Mouse (Mus musculus): ENCODE measurements around the gene Scfd2. TPM values are rescaled to one million over a fixed set of nuclear protein-coding genes. Genes with fewer than 3 reads are reported as not detected.

The Scfd2 gene
- polyA plus RNA-seq, 1 experiment from 2014 or later: 20.1 TPM

- Histone ChIP-seq H3K4me2 (ENCODE audit: low read length) (no peak overlapping the region), H3K9me3 (ENCODE audit: control insufficient read depth, low read length) (no peaks in the 10 kb centered on the region), H3K27ac (ENCODE audit: low read depth, low read length) (no peak overlapping the region), H3K4me3 (ENCODE audit: low read length) (no peak overlapping the region), H3K4me1 (ENCODE audit: control insufficient read depth, insufficient read depth, low read depth, low read length) (no peaks in the 10 kb centered on the region; the same call in 1 of the 2 replicates), H3K36me3 (ENCODE audit: control insufficient read depth, insufficient read depth, low read length) (no peaks in the 10 kb centered on the region), H3K27me3 (replicated peaks; ENCODE audit: control insufficient read depth, insufficient read depth, low read length) (no peaks in the 10 kb centered on the region), H3K9ac (ENCODE audit: low read depth, low read length) (no peak overlapping the region)
- ATAC-seq: no peak
- 56% methylated on average over 3 of the region's 3 CpGs for WGBS
Measured at GRCm38 (mm10) chr5:74242654-74243053, 288.9 kb downstream of the Scfd2 start.

- no peaks in the 10 kb centered on the region for H3K4me1 ChIP-seq (ENCODE audit: control insufficient read depth, insufficient read depth, low read depth, low read length)
- ATAC-seq: no peak
- no peak overlapping the region for H3K27ac ChIP-seq (ENCODE audit: low read depth, low read length)
- no peak overlapping the region for H3K9ac ChIP-seq (ENCODE audit: low read depth, low read length)
- no peaks in the 10 kb centered on the region for H3K9me3 ChIP-seq (ENCODE audit: control insufficient read depth, low read length)
- H3K27me3 ChIP-seq (replicated peaks; ENCODE audit: control insufficient read depth, insufficient read depth, low read length): no peaks in the 10 kb centered on the region
- no peak overlapping the region for H3K4me3 ChIP-seq (ENCODE audit: low read length)
- no peaks in the 10 kb centered on the region for H3K36me3 ChIP-seq (ENCODE audit: control insufficient read depth, insufficient read depth, low read length)
- H3K4me2 ChIP-seq (ENCODE audit: low read length): no peak overlapping the region
- WGBS: 56% methylated on average over 13 of the region's 13 CpGs
Measured at GRCm38 (mm10) chr5:74240926-74241680, 290.5 kb downstream of the Scfd2 start.

- WGBS: 79% methylated on average over 8 of the region's 8 CpGs
- Histone ChIP-seq H3K4me3 (ENCODE audit: low read length) (no peak overlapping the region), H3K4me1 (ENCODE audit: control insufficient read depth, insufficient read depth, low read depth, low read length) (no peaks in the 10 kb centered on the region), H3K36me3 (ENCODE audit: control insufficient read depth, insufficient read depth, low read length) (no peaks in the 10 kb centered on the region), H3K27ac (ENCODE audit: low read depth, low read length) (no peak overlapping the region), H3K27me3 (replicated peaks; ENCODE audit: control insufficient read depth, insufficient read depth, low read length) (no peaks in the 10 kb centered on the region), H3K9me3 (ENCODE audit: control insufficient read depth, low read length) (no peaks in the 10 kb centered on the region), H3K4me2 (ENCODE audit: low read length) (no peak overlapping the region), H3K9ac (ENCODE audit: low read depth, low read length) (no peak overlapping the region)
- no peak for ATAC-seq
Measured at GRCm38 (mm10) chr5:74240298-74240697, 291.3 kb downstream of the Scfd2 start.

- Histone ChIP-seq H3K27ac (ENCODE audit: low read depth, low read length) (no peak overlapping the region), H3K36me3 (ENCODE audit: control insufficient read depth, insufficient read depth, low read length) (no peaks in the 10 kb centered on the region), H3K4me1 (ENCODE audit: control insufficient read depth, insufficient read depth, low read depth, low read length) (no peaks in the 10 kb centered on the region), H3K9ac (ENCODE audit: low read depth, low read length) (no peak overlapping the region), H3K27me3 (replicated peaks; ENCODE audit: control insufficient read depth, insufficient read depth, low read length) (no peaks in the 10 kb centered on the region), H3K4me2 (ENCODE audit: low read length) (no peak overlapping the region), H3K4me3 (ENCODE audit: low read length) (no peak overlapping the region), H3K9me3 (ENCODE audit: control insufficient read depth, low read length) (no peaks in the 10 kb centered on the region)
- WGBS: 82% methylated on average over 1 of the region's 1 CpGs
- no peak for ATAC-seq
Measured at GRCm38 (mm10) chr5:74239369-74239768, 292.2 kb downstream of the Scfd2 start.

- no peaks in the 10 kb centered on the region for H3K9me3 ChIP-seq (ENCODE audit: control insufficient read depth, low read length)
- no peak overlapping the region for H3K4me3 ChIP-seq (ENCODE audit: low read length)
- H3K4me1 ChIP-seq (ENCODE audit: control insufficient read depth, insufficient read depth, low read depth, low read length): peaks cover 5% of the 10 kb centered on the region; the same call in 1 of the 2 replicates
- H3K4me2 ChIP-seq (ENCODE audit: low read length): no peak overlapping the region
- no peaks in the 10 kb centered on the region for H3K36me3 ChIP-seq (ENCODE audit: control insufficient read depth, insufficient read depth, low read length)
- H3K9ac ChIP-seq (ENCODE audit: low read depth, low read length): no peak overlapping the region
- no peaks in the 10 kb centered on the region for H3K27me3 ChIP-seq (replicated peaks; ENCODE audit: control insufficient read depth, insufficient read depth, low read length)
- ATAC-seq: no peak
- no peak overlapping the region for H3K27ac ChIP-seq (ENCODE audit: low read depth, low read length)
- 95% methylated on average over 7 of the region's 7 CpGs for WGBS
Measured at GRCm38 (mm10) chr5:74233808-74234207, 297.8 kb downstream of the Scfd2 start.

GRCm38 (mm10) chr5:74230525-74230924 lies 301.0 kb downstream of the Scfd2 start:
- Histone ChIP-seq H3K9me3 (ENCODE audit: control insufficient read depth, low read length) (no peaks in the 10 kb centered on the region), H3K4me3 (ENCODE audit: low read length) (no peak overlapping the region), H3K27ac (ENCODE audit: low read depth, low read length) (no peak overlapping the region), H3K9ac (ENCODE audit: low read depth, low read length) (no peak overlapping the region), H3K4me2 (ENCODE audit: low read length) (no peak overlapping the region), H3K36me3 (ENCODE audit: control insufficient read depth, insufficient read depth, low read length) (no peaks in the 10 kb centered on the region), H3K4me1 (ENCODE audit: control insufficient read depth, insufficient read depth, low read depth, low read length) (peaks cover 5% of the 10 kb centered on the region; the same call in 1 of the 2 replicates), H3K27me3 (replicated peaks; ENCODE audit: control insufficient read depth, insufficient read depth, low read length) (no peaks in the 10 kb centered on the region)
- ATAC-seq: no peak
- 17% methylated on average over 2 of the region's 2 CpGs for WGBS

- Histone ChIP-seq H3K4me3 (ENCODE audit: low read length) (no peak overlapping the region), H3K9ac (ENCODE audit: low read depth, low read length) (no peak overlapping the region), H3K27me3 (replicated peaks; ENCODE audit: control insufficient read depth, insufficient read depth, low read length) (no peaks in the 10 kb centered on the region), H3K36me3 (ENCODE audit: control insufficient read depth, insufficient read depth, low read length) (no peaks in the 10 kb centered on the region), H3K4me1 (ENCODE audit: control insufficient read depth, insufficient read depth, low read depth, low read length) (peaks cover 5% of the 10 kb centered on the region; the same call in 1 of the 2 replicates), H3K4me2 (ENCODE audit: low read length) (no peak overlapping the region), H3K9me3 (ENCODE audit: control insufficient read depth, low read length) (no peaks in the 10 kb centered on the region), H3K27ac (ENCODE audit: low read depth, low read length) (no peak overlapping the region)
- 49% methylated on average over 11 of the region's 11 CpGs for WGBS
- peak; percentile 27 for ATAC-seq
Measured at GRCm38 (mm10) chr5:74229775-74230413, 301.7 kb downstream of the Scfd2 start.

GRCm38 (mm10) chr5:74228938-74229337 lies 302.6 kb downstream of the Scfd2 start:
- WGBS: 57% methylated on average over 1 of the region's 1 CpGs
- Histone ChIP-seq H3K27ac (ENCODE audit: low read depth, low read length) (no peak overlapping the region), H3K4me3 (ENCODE audit: low read length) (no peak overlapping the region), H3K9ac (ENCODE audit: low read depth, low read length) (no peak overlapping the region), H3K4me2 (ENCODE audit: low read length) (no peak overlapping the region), H3K27me3 (replicated peaks; ENCODE audit: control insufficient read depth, insufficient read depth, low read length) (no peaks in the 10 kb centered on the region), H3K9me3 (ENCODE audit: control insufficient read depth, low read length) (no peaks in the 10 kb centered on the region), H3K36me3 (ENCODE audit: control insufficient read depth, insufficient read depth, low read length) (no peaks in the 10 kb centered on the region), H3K4me1 (ENCODE audit: control insufficient read depth, insufficient read depth, low read depth, low read length) (peaks cover 5% of the 10 kb centered on the region; the same call in 1 of the 2 replicates)
- no peak for ATAC-seq

GRCm38 (mm10) chr5:74227352-74227751 lies 304.2 kb downstream of the Scfd2 start:
- WGBS: 88% methylated on average over 6 of the region's 6 CpGs
- H3K4me1 ChIP-seq (ENCODE audit: control insufficient read depth, insufficient read depth, low read depth, low read length): peaks cover 5% of the 10 kb centered on the region; the same call in 1 of the 2 replicates
- ATAC-seq: no peak
- H3K27ac ChIP-seq (ENCODE audit: low read depth, low read length): no peak overlapping the region
- no peaks in the 10 kb centered on the region for H3K36me3 ChIP-seq (ENCODE audit: control insufficient read depth, insufficient read depth, low read length)
- H3K27me3 ChIP-seq (replicated peaks; ENCODE audit: control insufficient read depth, insufficient read depth, low read length): no peaks in the 10 kb centered on the region
- no peak overlapping the region for H3K4me2 ChIP-seq (ENCODE audit: low read length)
- no peak overlapping the region for H3K4me3 ChIP-seq (ENCODE audit: low read length)
- H3K9me3 ChIP-seq (ENCODE audit: control insufficient read depth, low read length): no peaks in the 10 kb centered on the region
- no peak overlapping the region for H3K9ac ChIP-seq (ENCODE audit: low read depth, low read length)
